Mouse (Mus musculus): ENCODE results near the gene Dlg2. TPM values are rescaled to one million over a fixed set of nuclear protein-coding genes. Genes with fewer than 3 reads are reported as not detected.

The Dlg2 gene
- polyA plus RNA-seq, 1 experiment from 2014 or later: 3.8 TPM

GRCm38 (mm10) chr7:92189149-92189548 is 1712.7 kb downstream of the Dlg2 start:
- Histone ChIP-seq H3K36me3 (no peaks in the 10 kb centered on the region), H3K4me1 (no peaks in the 10 kb centered on the region), H3K27me3 (ENCODE audit: insufficient read depth, poor library complexity, severe bottlenecking) (no peaks in the 10 kb centered on the region), H3K27ac (no peak overlapping the region), H3K4me3 (no peak overlapping the region), H3K9me3 (no peaks in the 10 kb centered on the region)
- DNase-seq (ENCODE audit: low spot score): no peak
- WGBS: 67% methylated on average over 6 of the region's 6 CpGs

- Histone ChIP-seq H3K27me3 (ENCODE audit: insufficient read depth, poor library complexity, severe bottlenecking) (no peaks in the 10 kb centered on the region), H3K27ac (no peak overlapping the region), H3K9me3 (no peaks in the 10 kb centered on the region), H3K36me3 (no peaks in the 10 kb centered on the region), H3K4me1 (peaks cover 5% of the 10 kb centered on the region; the same call in 1 of the 2 replicates), H3K4me3 (no peak overlapping the region)
- WGBS: 82% methylated on average over 4 of the region's 4 CpGs
- DNase-seq (ENCODE audit: low spot score): no peak
Observed at GRCm38 (mm10) chr7:92196004-92196403, 1719.5 kb downstream of the Dlg2 start.

- no peaks in the 10 kb centered on the region for H3K36me3 ChIP-seq
- no peaks in the 10 kb centered on the region for H3K27me3 ChIP-seq (ENCODE audit: insufficient read depth, poor library complexity, severe bottlenecking)
- whole genome bisulfite sequencing: 52% methylated on average over 3 of the region's 3 CpGs
- no peak overlapping the region for H3K27ac ChIP-seq
- no peak for DNase-seq (ENCODE audit: low spot score)
- H3K4me1 ChIP-seq: peaks cover 5% of the 10 kb centered on the region; the same call in 1 of the 2 replicates
- H3K9me3 ChIP-seq: no peaks in the 10 kb centered on the region
- no peak overlapping the region for H3K4me3 ChIP-seq
Observed at GRCm38 (mm10) chr7:92197621-92198020, 1721.1 kb downstream of the Dlg2 start.

- WGBS: 66% methylated on average over 1 of the region's 1 CpGs
- Histone ChIP-seq H3K36me3 (no peaks in the 10 kb centered on the region), H3K9me3 (no peaks in the 10 kb centered on the region), H3K27ac (no peak overlapping the region), H3K4me3 (no peak overlapping the region), H3K4me1 (peaks cover 5% of the 10 kb centered on the region; the same call in 1 of the 2 replicates), H3K27me3 (ENCODE audit: insufficient read depth, poor library complexity, severe bottlenecking) (no peaks in the 10 kb centered on the region)
- DNase-seq (ENCODE audit: low spot score): no peak
Observed at GRCm38 (mm10) chr7:92199131-92199530, 1722.7 kb downstream of the Dlg2 start.

GRCm38 (mm10) chr7:92210701-92211100 is 1734.2 kb downstream of the Dlg2 start:
- H3K27me3 ChIP-seq (ENCODE audit: insufficient read depth, poor library complexity, severe bottlenecking): no peaks in the 10 kb centered on the region
- no peak overlapping the region for H3K27ac ChIP-seq
- no peaks in the 10 kb centered on the region for H3K9me3 ChIP-seq
- no peaks in the 10 kb centered on the region for H3K36me3 ChIP-seq
- WGBS: 74% methylated on average over 5 of the region's 5 CpGs
- no peak overlapping the region for H3K4me3 ChIP-seq
- DNase-seq (ENCODE audit: low spot score): no peak
- H3K4me1 ChIP-seq: no peaks in the 10 kb centered on the region

- no peaks in the 10 kb centered on the region for H3K36me3 ChIP-seq
- H3K27me3 ChIP-seq (ENCODE audit: insufficient read depth, poor library complexity, severe bottlenecking): no peaks in the 10 kb centered on the region
- no peak for DNase-seq (ENCODE audit: low spot score)
- 78% methylated on average over 5 of the region's 5 CpGs for WGBS
- no peaks in the 10 kb centered on the region for H3K4me1 ChIP-seq
- H3K9me3 ChIP-seq: no peaks in the 10 kb centered on the region
- no peak overlapping the region for H3K4me3 ChIP-seq
- no peak overlapping the region for H3K27ac ChIP-seq
Observed at GRCm38 (mm10) chr7:92213751-92214150, 1737.3 kb downstream of the Dlg2 start.

- Histone ChIP-seq H3K4me1 (no peaks in the 10 kb centered on the region), H3K36me3 (no peaks in the 10 kb centered on the region), H3K27me3 (ENCODE audit: insufficient read depth, poor library complexity, severe bottlenecking) (no peaks in the 10 kb centered on the region), H3K27ac (no peak overlapping the region), H3K4me3 (no peak overlapping the region), H3K9me3 (no peaks in the 10 kb centered on the region)
- no peak for DNase-seq (ENCODE audit: low spot score)
Observed at GRCm38 (mm10) chr7:92218171-92218570, 1741.7 kb downstream of the Dlg2 start.

- H3K9me3 ChIP-seq: no peaks in the 10 kb centered on the region
- no peak for DNase-seq (ENCODE audit: low spot score)
- H3K27me3 ChIP-seq (ENCODE audit: insufficient read depth, poor library complexity, severe bottlenecking): no peaks in the 10 kb centered on the region
Observed at GRCm38 (mm10) chr7:92220619-92221018, 1744.1 kb downstream of the Dlg2 start.

GRCm38 (mm10) chr7:92234476-92235202 is 1758.2 kb downstream of the Dlg2 start:
- no peak for DNase-seq (ENCODE audit: low spot score)
- Histone ChIP-seq H3K9me3 (no peaks in the 10 kb centered on the region), H3K4me3 (no peak overlapping the region), H3K36me3 (no peaks in the 10 kb centered on the region), H3K27ac (no peak overlapping the region), H3K27me3 (ENCODE audit: insufficient read depth, poor library complexity, severe bottlenecking) (no peaks in the 10 kb centered on the region), H3K4me1 (no peaks in the 10 kb centered on the region)
- 79% methylated on average over 11 of the region's 11 CpGs for WGBS

More at GRCm38 (mm10) chr7:92220619-92221018, 1744.1 kb downstream of the Dlg2 start:
- H3K4me1 ChIP-seq: no peaks in the 10 kb centered on the region
- no peaks in the 10 kb centered on the region for H3K36me3 ChIP-seq
- H3K4me3 ChIP-seq: no peak overlapping the region
- H3K27ac ChIP-seq: no peak overlapping the region

- Histone ChIP-seq H3K36me3 (no peaks in the 10 kb centered on the region), H3K4me3 (no peak overlapping the region), H3K27ac (no peak overlapping the region), H3K27me3 (ENCODE audit: insufficient read depth, poor library complexity, severe bottlenecking) (no peaks in the 10 kb centered on the region), H3K4me1 (no peaks in the 10 kb centered on the region), H3K9me3 (no peaks in the 10 kb centered on the region)
- WGBS: 80% methylated on average over 12 of the region's 12 CpGs
- no peak for DNase-seq (ENCODE audit: low spot score)
Observed at GRCm38 (mm10) chr7:92235541-92236031, 1759.1 kb downstream of the Dlg2 start.

GRCm38 (mm10) chr7:92240908-92241307 is 1764.4 kb downstream of the Dlg2 start:
- no peaks in the 10 kb centered on the region for H3K27me3 ChIP-seq (ENCODE audit: insufficient read depth, poor library complexity, severe bottlenecking)
- no peak overlapping the region for H3K4me3 ChIP-seq
- no peaks in the 10 kb centered on the region for H3K9me3 ChIP-seq
- no peak overlapping the region for H3K27ac ChIP-seq
- DNase-seq (ENCODE audit: low spot score): no peak
- no peaks in the 10 kb centered on the region for H3K36me3 ChIP-seq
- H3K4me1 ChIP-seq: no peaks in the 10 kb centered on the region
- 83% methylated on average over 2 of the region's 2 CpGs for WGBS

GRCm38 (mm10) chr7:92247594-92247993 is 1771.1 kb downstream of the Dlg2 start:
- DNase-seq (ENCODE audit: low spot score): no peak
- Histone ChIP-seq H3K27ac (no peak overlapping the region), H3K9me3 (no peaks in the 10 kb centered on the region), H3K4me3 (no peak overlapping the region), H3K27me3 (ENCODE audit: insufficient read depth, poor library complexity, severe bottlenecking) (no peaks in the 10 kb centered on the region), H3K4me1 (no peaks in the 10 kb centered on the region), H3K36me3 (no peaks in the 10 kb centered on the region)
- WGBS: 82% methylated on average over 3 of the region's 3 CpGs

GRCm38 (mm10) chr7:92248619-92249018 is 1772.1 kb downstream of the Dlg2 start:
- DNase-seq (ENCODE audit: low spot score): no peak
- H3K9me3 ChIP-seq: no peaks in the 10 kb centered on the region
- no peak overlapping the region for H3K4me3 ChIP-seq
- H3K4me1 ChIP-seq: no peaks in the 10 kb centered on the region
- no peaks in the 10 kb centered on the region for H3K27me3 ChIP-seq (ENCODE audit: insufficient read depth, poor library complexity, severe bottlenecking)
- no peaks in the 10 kb centered on the region for H3K36me3 ChIP-seq
- H3K27ac ChIP-seq: no peak overlapping the region
- WGBS: 81% methylated on average over 5 of the region's 5 CpGs

GRCm38 (mm10) chr7:92258148-92258547 is 1781.7 kb downstream of the Dlg2 start:
- Histone ChIP-seq H3K27ac (no peak overlapping the region), H3K27me3 (ENCODE audit: insufficient read depth, poor library complexity, severe bottlenecking) (no peaks in the 10 kb centered on the region), H3K36me3 (no peaks in the 10 kb centered on the region), H3K9me3 (no peaks in the 10 kb centered on the region), H3K4me1 (peaks cover 9% of the 10 kb centered on the region), H3K4me3 (no peak overlapping the region)
- no peak for DNase-seq (ENCODE audit: low spot score)
- 78% methylated on average over 4 of the region's 4 CpGs for WGBS
